Mouse (Mus musculus): ENCODE measurements around the gene Abcg4.

DNA sequence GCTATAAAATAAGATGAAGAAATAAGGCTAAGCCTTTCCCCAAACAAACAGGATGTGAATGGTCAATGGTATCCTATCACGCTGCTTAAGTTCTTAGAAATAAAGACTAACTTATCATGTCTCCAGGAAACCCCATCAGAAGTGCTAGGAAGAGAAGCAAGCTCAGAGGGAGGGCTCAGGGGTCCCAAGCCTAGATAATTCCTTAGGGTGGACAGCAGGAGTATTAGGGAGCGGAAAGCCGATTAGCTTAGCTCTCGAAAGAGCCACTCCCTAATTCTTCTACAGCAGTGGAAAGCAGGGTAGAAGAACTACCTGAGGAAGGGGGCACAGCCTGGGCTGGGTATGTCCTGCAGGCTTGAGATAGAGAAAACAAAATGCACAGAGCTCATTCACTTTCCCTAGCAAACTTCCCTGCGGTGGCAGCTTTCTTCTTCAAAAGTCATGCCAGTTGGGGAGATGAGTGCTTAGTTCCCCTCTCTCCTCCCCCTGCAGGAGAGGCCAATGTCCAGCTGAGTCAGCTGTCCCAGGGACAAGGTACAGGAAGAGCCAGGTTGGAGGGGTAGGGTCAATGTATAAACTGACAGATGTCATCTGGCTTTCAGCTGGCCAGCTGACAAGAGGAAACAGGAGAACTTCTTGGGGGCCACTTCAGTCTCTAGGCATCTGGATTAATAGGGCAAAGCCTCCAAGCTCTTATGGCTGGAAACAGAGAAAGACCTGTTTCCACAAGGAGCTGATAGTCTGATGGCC is 29.8 kb upstream of the Abcg4 start:
- no peak for TF ChIP-seq CTCF (IDR thresholded peaks at IDR 0.05; ENCODE audit: extremely low read depth, insufficient read length, insufficient replicate concordance, low read depth, low read length)
- peak; percentile 39 for TF ChIP-seq POLR2A (IDR thresholded peaks at IDR 0.05; ENCODE audit: low read depth, low read length)

Data from small intestine, adult 2 months (tissue).